Mouse (Mus musculus): ENCODE data around the gene Gnao1.
A peak's percentile ranks its signal among the peaks of the same experiment; 100 is the strongest.

Gene Gnao1

DNA sequence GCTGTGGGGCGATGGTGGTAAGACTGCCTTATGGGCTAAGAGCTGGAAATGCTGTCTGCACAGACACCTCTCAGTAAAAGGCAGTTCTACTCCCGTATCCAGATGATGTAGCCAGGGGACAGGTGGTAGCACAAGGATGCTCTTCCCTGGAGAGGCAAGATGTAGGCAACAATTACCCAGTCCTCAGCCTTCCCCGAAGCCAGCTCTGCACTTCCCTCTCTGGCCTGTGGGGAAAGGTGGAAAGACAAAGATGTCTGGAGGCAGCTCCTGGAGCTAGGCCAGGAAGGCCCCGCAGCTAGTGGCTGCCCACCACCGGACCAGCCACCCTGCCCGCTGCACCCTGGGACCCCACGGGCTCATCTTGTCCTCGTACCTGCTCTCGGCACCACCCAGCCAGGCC is 142.7 kb downstream of the Gnao1 start:
- no peak for DNase-seq

DNA sequence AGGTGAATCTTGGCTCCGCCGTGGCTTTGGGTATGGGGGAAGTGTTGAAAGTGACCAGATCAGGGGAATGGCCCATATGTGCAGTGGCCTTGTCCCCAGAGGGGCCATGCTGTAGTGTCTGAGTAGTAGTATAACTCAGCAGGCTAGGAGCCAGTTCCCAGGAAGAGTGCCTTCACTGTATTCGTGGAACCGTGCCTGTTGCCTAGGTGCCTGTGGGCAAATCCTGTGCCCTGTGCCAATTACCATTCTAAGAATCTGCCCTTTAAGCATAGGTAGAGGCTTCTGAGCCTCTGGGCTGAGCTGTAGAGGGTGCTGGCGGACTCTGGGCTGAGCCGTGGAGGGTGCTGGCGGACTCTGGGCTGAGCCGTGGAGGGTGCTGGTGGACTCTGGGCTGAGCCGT is 148.6 kb downstream of the Gnao1 start:
- no peak for DNase-seq

DNA sequence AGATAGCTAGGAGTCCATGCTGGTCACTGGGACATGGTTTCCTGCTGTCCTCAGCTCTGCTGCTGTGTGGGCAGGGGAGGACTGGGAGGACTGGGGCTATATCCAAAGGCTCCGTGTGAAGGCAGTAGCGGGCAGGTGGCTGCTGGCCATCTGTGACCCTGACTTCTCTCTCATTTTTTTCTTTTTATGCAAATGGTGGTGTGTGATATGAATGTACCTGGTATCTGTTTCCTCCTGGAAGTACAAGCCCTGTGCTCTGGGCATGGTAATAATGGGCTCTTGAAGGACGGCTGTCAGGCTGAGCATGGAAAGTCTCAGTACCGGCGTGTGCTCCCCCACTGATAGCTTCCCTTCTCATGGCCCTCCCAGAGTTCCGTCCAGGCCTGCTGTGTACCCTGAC is 151.1 kb downstream of the Gnao1 start:
- DNase-seq: no peak

DNA sequence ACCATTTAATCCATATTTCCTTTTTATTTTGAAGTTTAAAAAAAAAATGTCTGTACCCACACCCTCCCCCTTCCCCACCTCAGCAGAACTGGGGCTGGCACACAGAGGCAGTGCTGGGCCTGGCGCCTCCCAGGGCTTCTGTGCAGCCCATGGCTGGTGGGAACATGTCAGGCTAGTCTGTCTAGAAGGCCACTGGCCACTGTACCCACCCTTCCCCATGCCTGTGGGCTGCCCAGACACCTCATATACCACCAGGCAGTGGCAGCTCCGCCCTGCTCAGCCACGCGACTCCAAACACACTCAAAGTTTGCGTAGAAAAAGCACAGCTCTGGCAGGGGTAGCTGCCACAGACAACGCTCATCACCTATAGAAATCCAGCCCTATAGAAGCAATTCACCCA is 158.5 kb downstream of the Gnao1 start:
- no peak for DNase-seq

DNA sequence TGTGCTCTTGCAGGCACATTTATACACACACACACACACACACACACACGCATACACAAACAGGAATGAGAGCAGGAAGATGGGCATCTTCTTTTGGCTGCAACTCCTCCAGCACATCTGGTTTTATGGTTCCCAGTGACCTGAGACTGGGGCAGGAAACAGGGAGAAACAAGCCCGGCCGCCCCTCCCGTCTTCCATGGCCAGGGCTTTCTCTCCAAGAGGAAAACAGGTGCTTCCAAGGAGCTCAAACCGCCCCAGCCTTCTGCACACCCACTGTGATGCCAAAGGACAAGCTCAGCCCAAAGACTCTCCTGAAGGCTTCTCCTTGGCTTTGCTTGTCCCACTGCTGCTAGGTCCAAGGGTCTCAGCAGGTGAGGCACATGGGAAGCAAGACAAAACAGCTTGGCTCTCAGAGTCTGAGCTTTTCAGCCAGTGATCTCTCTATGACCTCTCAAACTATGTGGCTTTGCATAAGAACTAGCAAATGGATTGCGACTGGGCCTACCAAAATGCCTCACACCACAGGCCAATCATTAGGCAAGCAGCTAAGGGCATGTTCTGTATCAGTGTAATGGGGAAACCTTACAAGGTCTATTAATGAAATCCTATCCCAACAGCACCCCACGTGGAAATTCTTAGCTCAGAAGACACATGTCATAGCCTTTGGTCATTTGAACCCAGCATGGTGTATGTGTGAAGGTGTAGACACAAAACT is 160.0 kb downstream of the Gnao1 start:
- DNase-seq: no peak

DNA sequence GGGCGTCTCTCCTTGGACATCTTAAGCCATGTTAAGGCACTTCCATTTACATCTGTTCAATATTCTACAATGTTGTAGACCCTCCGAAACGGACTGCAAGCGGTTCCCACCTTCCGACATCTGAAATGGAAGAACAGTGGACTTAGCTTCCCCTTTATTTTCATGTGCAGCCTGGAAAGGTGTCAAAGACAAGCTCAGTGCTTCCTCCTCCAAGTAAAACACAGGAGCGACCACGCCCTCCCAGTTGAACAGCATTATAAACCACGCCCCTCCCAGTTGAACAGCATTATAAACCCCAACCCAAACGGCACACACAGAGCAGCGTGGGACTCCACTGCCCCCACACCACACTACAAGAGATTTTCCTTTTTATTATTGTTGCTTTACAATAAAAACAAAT is 161.7 kb downstream of the Gnao1 start:
- DNase-seq: no peak

DNA sequence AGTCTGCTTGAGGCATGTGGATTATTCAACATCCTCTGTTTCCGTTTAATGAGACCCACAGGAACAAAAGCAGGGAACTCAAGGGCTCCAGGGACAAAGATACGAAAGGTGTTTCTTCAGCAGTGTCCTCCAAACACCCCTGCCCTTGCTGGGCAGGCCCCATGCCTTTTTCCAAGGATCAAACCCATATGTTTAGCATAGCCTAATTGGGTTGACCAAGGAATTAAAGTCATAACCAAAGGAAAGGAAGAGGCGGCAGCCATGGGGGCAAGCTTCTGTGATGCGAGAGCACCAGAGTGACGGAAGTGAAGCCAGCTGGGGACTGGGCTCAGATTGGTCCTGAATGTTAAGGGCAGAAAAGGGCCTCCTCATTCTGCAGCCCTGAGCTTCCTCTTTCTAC is 162.4 kb downstream of the Gnao1 start:
- no peak for DNase-seq

DNA sequence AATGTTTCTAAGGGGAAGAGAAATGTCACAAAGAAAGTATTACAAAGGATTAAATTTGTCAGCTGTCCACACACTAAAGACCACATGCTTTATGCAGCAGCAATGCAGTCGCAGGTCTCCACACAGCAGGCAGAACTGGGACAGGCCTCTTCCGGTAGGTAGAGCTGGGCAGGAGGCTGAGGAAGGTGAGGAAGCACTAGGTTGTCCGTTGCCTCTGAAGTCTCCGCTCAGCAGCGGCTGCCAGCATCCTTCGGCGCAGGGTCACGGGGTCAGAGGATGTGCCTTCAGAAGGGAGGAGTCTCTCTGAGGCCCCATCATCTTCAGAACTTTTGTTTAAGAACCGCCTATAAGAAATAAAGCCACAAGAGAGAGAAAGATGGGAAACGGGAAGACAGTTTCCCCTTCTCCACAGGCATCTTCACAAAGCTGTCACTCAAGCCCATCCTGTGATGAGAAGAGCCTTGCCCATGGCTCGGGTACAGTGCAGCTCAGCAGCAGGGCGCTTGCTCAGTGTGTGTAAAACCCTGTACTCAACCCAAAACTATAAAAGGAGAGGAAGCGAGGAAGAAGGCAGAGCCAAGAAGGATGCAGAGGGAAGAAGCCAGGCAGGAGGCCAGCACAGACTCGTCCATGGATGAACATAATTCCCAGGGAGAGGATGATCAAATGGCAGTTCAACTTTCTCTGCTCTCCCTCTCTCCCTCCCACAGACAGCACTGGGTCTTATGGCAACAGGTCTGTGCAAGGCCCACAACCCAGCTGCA is 163.4 kb downstream of the Gnao1 start:
- no peak for DNase-seq

DNA sequence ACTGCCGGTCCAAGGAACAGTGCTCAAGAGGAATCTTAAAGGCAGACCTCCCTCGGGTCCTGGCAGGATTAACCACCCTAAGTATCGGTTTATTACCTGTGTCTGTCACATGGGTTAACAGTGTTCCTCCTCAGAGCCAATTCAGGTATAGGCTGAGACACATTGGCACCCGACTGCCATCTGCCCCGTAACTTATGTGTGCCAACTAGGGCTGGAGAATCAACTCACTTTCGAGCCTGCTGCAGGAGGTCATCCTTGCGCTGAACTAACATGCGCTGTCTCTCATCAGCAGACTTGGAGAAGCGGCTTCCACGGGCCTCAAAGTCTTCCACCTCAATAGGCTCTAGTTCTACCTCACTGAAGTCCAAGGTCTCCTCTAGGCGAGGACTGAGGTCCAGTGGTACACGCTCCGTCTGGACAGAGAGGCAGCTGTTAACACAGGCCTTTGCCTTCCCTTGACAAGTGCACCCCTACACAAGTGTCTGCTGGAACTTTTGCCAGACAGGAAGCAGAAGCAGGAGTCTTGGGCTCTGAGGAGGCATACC is 164.1 kb downstream of the Gnao1 start:
- DNase-seq: no peak

DNA sequence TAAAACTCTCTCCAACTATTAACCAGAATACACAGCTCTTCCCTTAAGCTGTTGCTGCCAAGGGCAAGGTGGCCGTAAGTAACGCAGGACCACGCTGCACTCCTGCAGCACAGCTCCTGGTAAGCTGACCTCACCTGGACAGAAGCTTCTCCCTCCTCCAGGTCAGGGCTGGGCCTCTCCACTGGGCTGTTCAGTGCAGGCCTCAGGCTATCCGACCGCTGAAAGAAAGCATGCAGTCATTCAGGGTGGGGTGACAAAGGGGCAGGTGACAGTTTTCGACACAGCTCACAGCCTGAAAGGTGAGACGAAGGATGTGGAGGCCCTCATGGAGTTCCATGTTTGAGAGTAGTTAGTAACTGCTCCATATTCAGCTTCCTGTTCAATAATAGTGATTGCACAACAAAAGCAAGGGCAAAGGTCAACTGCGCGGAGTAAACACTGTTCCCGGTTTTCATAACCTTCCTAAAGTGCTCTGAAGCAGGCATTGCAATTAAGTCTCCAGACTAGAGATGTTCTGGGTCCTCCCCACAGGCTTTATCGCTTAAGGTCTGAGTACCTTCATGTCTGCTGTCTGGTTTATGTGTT is 164.9 kb downstream of the Gnao1 start:
- no peak for DNase-seq

DNA sequence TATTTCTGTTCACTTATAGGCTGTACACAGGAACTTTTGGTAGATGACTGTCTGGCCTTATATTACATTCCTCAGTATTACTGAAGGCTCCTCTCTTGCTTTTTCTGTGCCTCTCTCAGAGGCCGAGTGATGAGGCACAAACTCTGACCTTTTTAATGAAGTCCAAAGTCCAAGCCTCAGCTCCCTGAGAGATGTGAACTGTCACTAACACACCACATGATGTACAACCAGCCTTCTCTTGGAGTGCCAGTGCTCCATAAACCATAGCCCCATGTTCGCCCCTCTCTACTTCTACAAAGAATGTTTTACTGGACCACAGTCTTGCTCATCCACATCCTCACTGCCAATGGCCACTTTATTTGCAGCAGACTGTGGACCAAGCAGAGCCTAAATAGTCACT is 165.6 kb downstream of the Gnao1 start:
- no peak for DNase-seq

DNA sequence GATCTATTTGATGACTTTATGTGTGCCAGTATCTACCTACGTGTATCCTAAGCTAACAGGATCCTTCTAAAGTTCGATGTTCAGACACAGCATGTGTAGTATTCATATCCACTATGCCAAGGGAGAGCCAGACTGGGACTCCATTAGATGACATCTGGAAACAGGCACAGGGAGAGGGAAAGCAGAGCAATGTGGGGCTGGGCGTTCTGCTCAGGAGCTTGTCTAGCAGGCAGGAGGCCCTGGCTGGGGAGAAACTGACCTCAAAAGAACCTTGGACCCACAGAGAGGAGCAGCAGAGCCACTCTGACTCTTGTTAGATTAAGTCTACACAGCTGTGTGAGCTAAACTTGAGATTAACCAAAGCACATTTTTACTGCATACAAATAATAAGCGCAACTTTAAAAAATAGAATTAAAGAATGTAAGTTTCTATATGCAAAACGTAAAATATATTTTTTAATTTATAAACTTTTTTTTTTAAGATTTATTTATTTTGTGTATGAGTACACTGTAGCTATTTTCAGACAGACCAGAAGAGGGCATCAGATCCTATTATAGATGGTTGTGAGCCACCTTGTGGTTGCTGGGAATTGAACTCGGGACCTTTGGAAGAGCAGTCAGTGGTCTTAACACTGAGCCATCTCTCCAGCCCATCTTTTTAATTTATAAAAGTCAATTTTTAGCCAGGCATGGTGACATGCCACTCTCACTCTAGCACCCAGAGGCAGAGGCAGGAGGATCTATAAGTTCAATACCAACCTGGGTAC is 166.9 kb downstream of the Gnao1 start:
- DNase-seq: no peak

DNA sequence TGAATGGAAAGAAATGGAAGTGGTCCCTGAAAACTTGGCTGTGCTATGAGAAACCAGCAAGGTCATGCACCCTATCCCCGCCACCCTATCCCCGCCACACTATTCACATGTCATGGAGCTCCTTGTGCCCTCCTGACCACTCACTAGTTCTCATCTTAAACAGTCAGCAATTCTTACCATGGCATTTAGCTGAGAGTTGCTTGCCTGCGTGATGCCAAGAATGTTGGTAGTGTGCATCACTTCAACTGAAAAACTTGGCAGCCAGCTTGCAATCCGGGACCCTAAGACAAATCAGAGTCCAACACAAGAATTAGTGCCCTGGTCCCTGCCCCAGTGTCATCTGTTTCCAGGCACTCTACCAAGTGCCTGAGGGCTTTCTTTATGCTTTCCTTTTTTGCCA is 170.4 kb downstream of the Gnao1 start:
- DNase-seq: no peak

DNA sequence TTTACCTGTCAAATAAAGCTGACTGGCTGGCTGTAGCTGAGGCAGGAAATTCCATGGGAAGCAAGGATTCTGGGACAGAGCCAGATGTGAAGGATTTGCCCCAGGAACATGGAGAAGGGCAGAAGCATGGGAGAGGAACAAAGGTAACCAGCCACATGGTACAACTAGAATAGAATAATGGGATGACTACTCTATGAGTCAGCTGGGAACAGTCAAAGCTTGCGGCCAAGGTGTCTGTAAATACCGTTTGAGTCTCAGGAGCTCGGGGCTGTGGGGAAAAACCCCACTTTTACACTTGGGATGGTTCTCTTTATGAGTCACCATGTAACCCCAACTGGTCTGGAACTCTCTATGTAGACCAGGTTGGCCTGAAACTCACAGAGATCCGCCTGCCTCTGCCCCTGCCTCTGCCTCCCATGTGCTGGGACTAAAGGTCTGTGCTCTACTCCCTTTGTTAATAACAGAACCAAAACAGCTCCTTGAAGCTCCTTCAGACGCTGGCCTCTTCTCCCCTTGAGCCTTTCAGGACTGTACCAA is 172.0 kb downstream of the Gnao1 start:
- no peak for DNase-seq

DNA sequence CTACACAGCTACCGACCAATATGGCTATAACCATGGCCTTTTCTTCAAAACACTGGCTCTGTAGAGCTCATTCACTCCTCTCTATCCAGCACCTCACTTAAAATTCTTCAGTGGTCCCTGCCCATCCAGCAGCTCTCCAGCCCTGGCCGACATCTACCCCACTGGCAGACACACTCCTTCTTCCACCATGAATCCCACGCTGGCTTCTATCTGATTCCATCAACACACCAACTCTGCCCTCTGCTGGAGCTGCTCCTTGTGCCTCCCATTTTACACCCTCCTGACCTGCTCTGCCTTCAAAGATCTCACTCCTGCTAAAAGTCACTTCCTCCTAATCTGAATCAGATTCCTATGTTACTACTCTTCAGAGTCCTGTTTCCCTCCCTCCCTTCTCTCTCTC is 174.1 kb downstream of the Gnao1 start:
- DNase-seq: peak; percentile 39 to 49

DNA sequence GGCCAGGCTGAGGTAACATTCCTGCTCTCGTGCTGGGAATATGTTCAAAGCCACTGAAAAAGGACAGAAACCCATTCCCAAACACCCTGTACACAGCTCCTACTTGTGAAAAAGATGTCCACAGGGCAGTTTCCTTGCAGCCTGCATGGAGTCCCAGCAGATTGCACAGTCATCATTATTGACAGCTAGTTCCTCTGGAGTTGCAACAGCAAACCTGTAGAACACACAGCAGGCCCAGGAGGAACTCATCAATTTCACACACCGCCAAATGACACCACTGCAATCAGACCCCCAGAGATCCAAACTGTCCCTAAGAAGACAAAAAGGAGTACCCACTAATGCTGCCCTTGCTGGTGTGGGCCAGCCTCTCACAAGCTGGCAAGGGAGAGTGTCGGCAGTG is 175.0 kb downstream of the Gnao1 start:
- no peak for DNase-seq

DNA sequence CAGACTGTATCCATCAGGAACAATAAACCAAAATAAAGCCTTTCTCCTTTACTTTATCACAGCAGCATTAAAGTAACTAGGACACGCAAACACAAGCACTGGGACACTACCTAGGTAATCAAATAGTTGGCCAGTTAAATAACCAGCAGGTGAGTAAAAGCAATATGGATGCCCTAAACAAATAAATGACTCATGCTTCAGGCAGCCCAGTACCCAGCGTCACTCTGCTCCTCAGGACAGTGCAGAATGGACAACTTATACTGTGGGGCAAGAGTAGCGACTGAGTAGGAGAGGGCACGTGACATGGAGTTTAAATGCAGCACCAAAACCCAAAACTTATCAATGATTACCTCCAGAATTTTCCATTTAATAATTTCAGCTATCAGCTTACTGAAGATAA is 180.0 kb downstream of the Gnao1 start:
- DNase-seq: no peak

DNA sequence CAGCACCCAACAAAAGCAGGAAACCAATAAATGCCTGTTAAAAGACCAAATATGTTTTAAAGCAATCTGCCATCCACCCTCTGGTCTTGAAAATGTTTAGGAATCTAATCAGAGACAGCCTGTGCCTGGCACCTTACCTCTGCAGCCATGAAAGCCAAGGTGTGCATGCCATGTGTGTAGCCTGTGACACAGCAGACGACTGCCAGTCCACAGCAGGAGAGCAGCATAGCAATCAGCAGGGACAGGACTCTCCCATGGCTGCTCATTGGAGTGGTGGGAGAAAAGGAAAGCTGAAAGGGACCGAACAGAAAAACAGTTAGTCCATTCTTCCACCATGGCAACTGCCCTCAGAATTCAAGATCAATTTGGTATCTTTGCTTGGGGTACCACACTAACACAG is 189.2 kb downstream of the Gnao1 start:
- DNase-seq: no peak

DNA sequence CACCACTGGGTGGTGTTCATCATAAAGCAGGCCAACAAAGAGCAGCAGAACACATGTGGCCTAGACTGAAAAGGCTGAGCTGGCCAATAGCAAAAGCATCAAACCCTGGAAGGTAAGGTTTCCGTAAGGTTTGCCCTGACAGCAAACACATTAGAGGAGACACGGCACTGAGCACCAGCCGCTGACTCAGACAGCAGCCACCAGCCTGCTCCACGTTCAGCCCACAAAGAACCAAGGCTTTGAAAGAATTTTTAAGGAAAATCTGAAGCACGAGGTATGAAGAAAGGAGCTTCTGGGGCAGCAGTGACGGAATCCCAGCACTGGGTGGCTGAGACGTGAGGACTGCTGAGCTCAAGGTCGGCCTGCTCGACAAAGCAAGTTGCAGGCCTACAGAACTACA is 194.4 kb downstream of the Gnao1 start:
- no peak for DNase-seq

DNA sequence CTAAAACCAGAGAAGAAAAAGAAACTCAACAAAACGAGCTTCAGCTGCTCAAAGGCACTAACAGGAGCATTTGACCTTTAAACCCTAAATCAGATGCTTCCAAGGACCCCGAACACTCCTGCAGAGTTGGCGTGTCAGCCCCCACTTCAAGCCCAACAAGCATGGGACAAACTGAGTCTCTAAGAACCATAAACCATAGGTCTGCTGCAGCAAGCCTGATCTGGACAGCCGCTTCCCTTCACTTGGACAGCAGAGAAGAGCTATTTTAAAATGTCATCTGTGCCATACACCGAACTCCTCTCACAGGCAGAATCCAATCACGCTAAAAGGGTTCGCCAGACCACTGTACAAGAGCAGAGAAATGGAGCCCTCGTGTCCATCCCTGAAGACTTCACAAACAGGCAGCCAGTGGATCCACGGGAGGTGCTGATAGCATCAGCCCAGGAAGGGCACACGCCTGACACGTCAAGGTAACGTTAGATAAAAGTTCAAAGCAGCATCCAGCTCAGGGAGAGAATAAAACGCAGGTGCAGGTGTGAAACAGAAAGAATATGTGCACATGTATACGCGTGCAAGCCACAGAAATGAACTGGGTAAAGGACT is 199.6 kb downstream of the Gnao1 start:
- DNase-seq: no peak

DNA sequence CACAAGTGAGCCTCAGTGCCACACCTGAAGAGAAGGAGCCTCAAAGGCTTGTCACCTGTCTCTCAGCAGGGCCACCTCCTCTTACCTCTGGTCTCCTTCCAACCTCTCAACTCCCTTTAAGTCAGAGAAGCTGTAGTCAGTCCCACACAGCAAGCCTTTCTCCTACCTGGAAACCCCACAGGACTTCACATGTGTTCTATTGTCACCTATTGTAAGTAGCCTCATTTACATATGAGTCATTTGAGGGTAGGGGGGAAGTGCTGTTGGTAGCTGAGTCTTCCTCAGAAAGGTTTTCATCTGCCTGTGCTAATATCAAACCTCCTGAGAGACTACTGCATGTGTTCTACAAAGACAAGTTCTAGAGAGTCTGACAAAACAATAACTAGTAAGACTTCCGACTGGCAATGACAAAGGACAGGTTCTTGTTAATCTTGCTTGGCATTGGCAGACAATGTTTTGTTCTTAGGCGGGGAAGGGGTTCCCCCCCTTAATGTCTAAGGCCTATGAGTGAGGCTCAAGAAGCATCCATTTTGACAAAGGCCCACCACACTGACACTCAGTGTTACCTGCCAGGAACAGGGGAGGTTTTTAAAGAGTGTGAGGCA is 200.4 kb downstream of the Gnao1 start:
- no peak for DNase-seq
